Mouse (Mus musculus) bone marrow macrophage, adult 2 months (primary cell): Measurements from ENCODE around the gene Zfp654. TPM values are rescaled to one million over a fixed set of nuclear protein-coding genes. Genes with fewer than 3 reads are reported as not detected.

Experiments used
- H3K27ac ChIP-seq: 2 replicates; pipeline ENCODE4 v1.5.1; 2012; ENCODE audit warnings: low read depth, low read length; ENCODE audit not compliant: insufficient read depth
- H3K4me1 ChIP-seq: 2 replicates; pipeline ENCODE4 v1.6.1; 2012; ENCODE audit warnings: low read length; ENCODE audit not compliant: control insufficient read depth, insufficient read depth
- H3K4me3 ChIP-seq: 2 replicates; pipeline ENCODE4 v1.5.1; 2012; ENCODE audit warnings: mild to moderate bottlenecking, low read length, moderate library complexity; ENCODE audit not compliant: insufficient read depth
- CTCF ChIP-seq: IDR thresholded peaks from 2 replicates; pipeline ENCODE4 v1.5.1; 2012; ENCODE audit warnings: low read depth, mild to moderate bottlenecking, low read length, moderate library complexity
- POLR2A ChIP-seq: IDR thresholded peaks from 2 replicates; pipeline ENCODE4 v1.6.1; 2012; ENCODE audit warnings: mild to moderate bottlenecking, low read depth, low read length, borderline replicate concordance
- polyA plus RNA-seq: library from polyadenylated mRNA; stranded (reverse); fragments of >200 nt; gene quantifications from 2 replicates; pipeline ENCODE4 v1.2.4, GENCODE M21; 2012; ENCODE audit not compliant: missing spikeins, insufficient read depth, insufficient read length

The Zfp654 gene
- polyA plus RNA-seq, 1 experiment, result 7.9 TPM

GRCm38 (mm10) chr16:64771431-64771818 is 80.0 kb downstream of the Zfp654 start:
- H3K4me1 ChIP-seq, result peaks cover 5% of the 10 kb centered on the region
- TF ChIP-seq POLR2A (no peak), CTCF (no peak)
- no peak overlapping the region for H3K27ac ChIP-seq
- H3K4me3 ChIP-seq, result no peak overlapping the region

GRCm38 (mm10) chr16:64770521-64771430 is 80.7 kb downstream of the Zfp654 start, which contains the start of gene 4930453N24Rik:
Gene 4930453N24Rik (minus strand): TSS chr16:64771161.
- TF ChIP-seq CTCF, result no peak
- no peak for TF ChIP-seq POLR2A
- H3K4me3 ChIP-seq, result peak within 1 kb of the TSS; percentile 98
- peak within 1 kb of the TSS; percentile 32 for H3K27ac ChIP-seq
- peaks cover 5% of the 10 kb centered on the region for H3K4me1 ChIP-seq

- no peak overlapping the region for H3K27ac ChIP-seq
Measured at GRCm38 (mm10) chr16:64766696-64767300, 84.7 kb downstream of the Zfp654 start.

GRCm38 (mm10) chr16:64759245-64759626 is 92.2 kb downstream of the Zfp654 start:
- Histone ChIP-seq H3K27ac (no peak overlapping the region), H3K4me1 (peaks cover 12% of the 10 kb centered on the region), H3K4me3 (no peak overlapping the region)
- no peak for TF ChIP-seq POLR2A
- no peak for TF ChIP-seq CTCF

More at GRCm38 (mm10) chr16:64766696-64767300, 84.7 kb downstream of the Zfp654 start:
- TF ChIP-seq POLR2A (no peak), CTCF (no peak)
- no peak overlapping the region for H3K4me3 ChIP-seq
- peaks cover 5% of the 10 kb centered on the region for H3K4me1 ChIP-seq

GRCm38 (mm10) chr16:64758561-64759244 is 92.7 kb downstream of the Zfp654 start:
- no peak overlapping the region for H3K4me3 ChIP-seq
- no peak overlapping the region for H3K27ac ChIP-seq
- peaks cover 12% of the 10 kb centered on the region for H3K4me1 ChIP-seq
- TF ChIP-seq CTCF (no peak), POLR2A (no peak)

GRCm38 (mm10) chr16:64757666-64758400 is 93.6 kb downstream of the Zfp654 start:
- H3K27ac ChIP-seq, result no peak overlapping the region
- no peak overlapping the region for H3K4me3 ChIP-seq
- TF ChIP-seq CTCF, result no peak
- no peak for TF ChIP-seq POLR2A
- peaks cover 12% of the 10 kb centered on the region for H3K4me1 ChIP-seq

DNA sequence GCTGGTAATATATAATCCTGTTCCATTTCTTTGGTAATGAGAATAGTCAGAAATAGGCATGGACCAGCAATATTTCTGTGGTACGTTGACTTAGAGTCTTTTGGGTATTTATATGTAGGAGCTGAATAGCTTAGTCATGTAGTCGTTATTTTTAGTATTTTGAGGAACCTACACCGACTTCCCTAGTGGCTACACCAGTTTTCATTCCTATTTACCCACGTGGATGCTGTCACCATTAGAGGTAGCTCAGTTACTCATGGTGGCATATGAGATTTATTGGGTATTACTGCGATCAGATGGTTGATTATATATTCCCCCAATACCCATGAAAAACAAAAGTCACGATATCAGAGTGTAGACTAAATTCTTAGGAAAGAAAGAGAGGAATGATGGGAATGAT is 95.1 kb downstream of the Zfp654 start:
- Histone ChIP-seq H3K4me3 (no peak overlapping the region), H3K27ac (no peak overlapping the region), H3K4me1 (peaks cover 12% of the 10 kb centered on the region)
- no peak for TF ChIP-seq CTCF
- no peak for TF ChIP-seq POLR2A

GRCm38 (mm10) chr16:64754743-64755139 is 96.7 kb downstream of the Zfp654 start:
- Histone ChIP-seq H3K4me1 (peaks cover 12% of the 10 kb centered on the region), H3K4me3 (no peak overlapping the region), H3K27ac (no peak overlapping the region)
- TF ChIP-seq POLR2A, result no peak
